Mouse (Mus musculus): Measurements from ENCODE around the gene Plekhh2. TPM values are rescaled to one million over a fixed set of nuclear protein-coding genes. Genes with fewer than 3 reads are reported as not detected.
A peak's percentile ranks its signal among the peaks of the same experiment; 100 is the strongest.

Gene Plekhh2
- polyA plus RNA-seq, 1 experiment from 2014 or later, result 5.0 TPM

- no peak overlapping the region for H3K27ac ChIP-seq
- no peaks in the 10 kb centered on the region for H3K9me3 ChIP-seq (replicated peaks)
- H3K27me3 ChIP-seq (ENCODE audit: low read depth, poor library complexity, severe bottlenecking), result no peaks in the 10 kb centered on the region
- peaks cover 36% of the 10 kb centered on the region for H3K4me1 ChIP-seq
- no peak for DNase-seq (ENCODE audit: low spot score)
- no peak overlapping the region for H3K4me3 ChIP-seq
- 88% methylated on average over 8 of the region's 8 CpGs for WGBS
- no peaks in the 10 kb centered on the region for H3K36me3 ChIP-seq
Measured at GRCm38 (mm10) chr17:84658951-84659350, 147.3 kb downstream of the Plekhh2 start.

DNA sequence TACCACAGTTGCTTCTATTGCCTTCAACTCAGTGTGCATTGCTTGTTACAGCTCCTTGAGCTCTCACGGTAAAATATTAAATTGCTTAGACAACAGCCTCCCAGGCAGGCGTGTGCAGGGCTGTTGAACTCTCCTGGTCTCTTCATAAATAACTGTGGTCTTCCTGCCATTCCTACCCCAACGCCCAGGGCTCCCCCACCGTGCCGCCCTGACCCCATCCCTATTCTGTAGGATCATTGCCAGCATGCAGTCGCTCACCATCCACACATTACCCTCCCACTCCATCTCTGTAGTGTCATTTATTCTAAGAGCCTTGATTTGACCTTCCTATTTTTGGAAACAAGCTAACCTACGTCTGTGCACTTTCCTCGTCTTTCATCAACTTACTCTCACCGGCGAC, 153.4 kb downstream of the Plekhh2 start:
- DNase-seq (ENCODE audit: low spot score), result no peak
- H3K27me3 ChIP-seq (ENCODE audit: low read depth, poor library complexity, severe bottlenecking), result no peaks in the 10 kb centered on the region
- H3K4me1 ChIP-seq, result peaks cover 28% of the 10 kb centered on the region
- no peak overlapping the region; the same call in 1 of the 2 replicates for H3K27ac ChIP-seq
- H3K9me3 ChIP-seq (replicated peaks), result no peaks in the 10 kb centered on the region
- H3K4me3 ChIP-seq, result 0 out of 2 replicates have a peak overlapping the region, but pooled peaks have one; percentile 10
- no peaks in the 10 kb centered on the region for H3K36me3 ChIP-seq
- 42% methylated on average over 10 of the region's 10 CpGs for WGBS

GRCm38 (mm10) chr17:84665691-84666090, 154.0 kb downstream of the Plekhh2 start:
- 8% methylated on average over 9 of the region's 9 CpGs for WGBS
- peak overlapping the region; percentile 26; the same call in 1 of the 2 replicates for H3K27ac ChIP-seq
- 0 out of 2 replicates have a peak overlapping the region, but pooled peaks have one; percentile 10 for H3K4me3 ChIP-seq
- peak; percentile 41 for DNase-seq (ENCODE audit: low spot score)
- peaks cover 28% of the 10 kb centered on the region for H3K4me1 ChIP-seq
- no peaks in the 10 kb centered on the region for H3K36me3 ChIP-seq
- no peaks in the 10 kb centered on the region for H3K9me3 ChIP-seq (replicated peaks)
- H3K27me3 ChIP-seq (ENCODE audit: low read depth, poor library complexity, severe bottlenecking), result no peaks in the 10 kb centered on the region

DNA sequence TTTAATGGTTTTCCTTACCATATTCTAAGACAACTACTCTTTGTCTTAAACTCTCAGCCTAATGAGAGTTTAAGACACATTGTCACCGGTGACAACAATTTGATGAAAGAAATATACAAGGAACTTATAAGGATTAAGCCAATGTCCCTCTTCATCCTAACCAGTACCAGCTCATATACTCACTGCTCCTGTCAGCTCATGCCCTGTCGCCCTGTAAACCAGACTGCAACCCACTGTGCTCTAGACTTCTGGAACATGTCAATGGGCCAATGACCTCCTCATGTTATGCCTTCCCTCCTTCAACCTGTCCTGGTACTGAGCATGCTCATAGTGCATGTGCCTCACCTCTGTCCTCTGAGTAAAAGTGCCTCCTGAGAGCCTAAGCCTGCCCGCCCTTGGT, 156.2 kb downstream of the Plekhh2 start:
- Histone ChIP-seq H3K4me3 (no peak overlapping the region), H3K4me1 (peaks cover 21% of the 10 kb centered on the region), H3K36me3 (no peaks in the 10 kb centered on the region), H3K9me3 (replicated peaks) (no peaks in the 10 kb centered on the region), H3K27me3 (ENCODE audit: low read depth, poor library complexity, severe bottlenecking) (no peaks in the 10 kb centered on the region), H3K27ac (no peak overlapping the region)
- 85% methylated on average over 3 of the region's 3 CpGs for WGBS
- DNase-seq (ENCODE audit: low spot score), result no peak

Other genes starting within 250 kb of the Plekhh2 start
- 12.5 and 12.7 TPM in 2 replicates for gene Thada, start 45.7 kb upstream of the Plekhh2 start, polyA plus RNA-seq (2016; fragmentation: Nextera tagmentation; extraction: Ambion mirVana)
- 25.5 and 33.4 TPM in 2 replicates for gene Dync2li1, start 114.6 kb downstream of the Plekhh2 start, polyA plus RNA-seq (2016; fragmentation: Nextera tagmentation; extraction: Ambion mirVana)
- 0.10 and 0.11 TPM in 2 replicates for gene Abcg8, start 164.4 kb downstream of the Plekhh2 start, polyA plus RNA-seq (2016; fragmentation: Nextera tagmentation; extraction: Ambion mirVana)
- 0.97 and 1.1 TPM in 2 replicates for gene Abcg5, start 171.1 kb downstream of the Plekhh2 start, polyA plus RNA-seq (2016; fragmentation: Nextera tagmentation; extraction: Ambion mirVana)